Mouse (Mus musculus) bone marrow, adult 2 months (tissue): ENCODE measurements around the gene Strbp. TPM values are rescaled to one million over a fixed set of nuclear protein-coding genes. Genes with fewer than 3 reads are reported as not detected.
"Not testable (repeated sequence)": the region's sequence is repeated elsewhere in the genome, so short reads cannot be mapped to it uniquely, and the experiment has no call there.

Source experiments
- H3K27ac ChIP-seq: fragments of 200-500 bp; 2 replicates; pipeline ENCODE4 v1.5.1; 2012; ENCODE audit warnings: low read depth, mild to moderate bottlenecking, control low read depth, inconsistent platforms, low read length; ENCODE audit not compliant: control insufficient read depth, poor library complexity, insufficient read depth
- H3K4me1 ChIP-seq: fragments of 200-500 bp; 2 replicates; pipeline ENCODE4 v1.6.1; 2011; ENCODE audit warnings: low read length; ENCODE audit not compliant: control insufficient read depth, insufficient read depth
- H3K4me3 ChIP-seq: fragments of 200-500 bp; replicated peaks from 2 replicates; pipeline ENCODE3; 2011; ENCODE audit warnings: mild to moderate bottlenecking, low read depth, low read length, control low read depth; ENCODE audit not compliant: control insufficient read depth
- CTCF ChIP-seq: fragments of 200-500 bp; IDR thresholded peaks from 2 replicates; pipeline ENCODE4 v1.5.1; 2011; ENCODE audit warnings: low read length, control low read depth; ENCODE audit not compliant: control insufficient read depth, insufficient read depth
- POLR2A ChIP-seq: fragments of 200-500 bp; IDR thresholded peaks from 2 replicates; pipeline ENCODE4 v1.6.1; 2011; ENCODE audit warnings: low read depth, mild to moderate bottlenecking, control low read depth, low read length, borderline replicate concordance; ENCODE audit not compliant: control insufficient read depth
- WGBS: fragments of 180-500 bp; shearing (Covaris S2); methylation state at CpG from one replicate; pipeline ENCODE4 v1.1.7; 2018; 5-methylcytosine and 5-hydroxymethylcytosine counted together
- polyA plus RNA-seq: library from polyadenylated mRNA; stranded (reverse); fragments of >200 nt; gene quantifications from 2 replicates; pipeline ENCODE4 v1.2.4, GENCODE M21; 2011; ENCODE audit warnings: low replicate concordance; ENCODE audit not compliant: missing spikeins, insufficient read depth, insufficient read length

Gene Strbp
- polyA plus RNA-seq, 1 experiment, result 28.3 TPM

GRCm38 (mm10) chr2:37527587-37527986 is 176.1 kb downstream of the Strbp start:
- H3K4me3 ChIP-seq, result no peak overlapping the region
- TF ChIP-seq POLR2A, result no peak
- no peak for TF ChIP-seq CTCF
- H3K27ac ChIP-seq, result no peak overlapping the region
- H3K4me1 ChIP-seq, result no peaks in the 10 kb centered on the region

- no peak overlapping the region for H3K27ac ChIP-seq
- no peak overlapping the region for H3K4me3 ChIP-seq
- TF ChIP-seq POLR2A (no peak), CTCF (no peak)
- H3K4me1 ChIP-seq, result no peaks in the 10 kb centered on the region
- WGBS, result 90% methylated on average over 1 of the region's 1 CpGs
Observed at GRCm38 (mm10) chr2:37519286-37519640, 184.4 kb downstream of the Strbp start.

- H3K4me1 ChIP-seq, result no peaks in the 10 kb centered on the region
- H3K27ac ChIP-seq, result no peak overlapping the region
- no peak overlapping the region for H3K4me3 ChIP-seq
- 87% methylated on average over 4 of the region's 4 CpGs for WGBS
- TF ChIP-seq CTCF, result no peak
- no peak for TF ChIP-seq POLR2A
Observed at GRCm38 (mm10) chr2:37518561-37519285, 184.9 kb downstream of the Strbp start.

- H3K4me3 ChIP-seq, result no peak overlapping the region
- TF ChIP-seq CTCF (no peak), POLR2A (no peak)
- no peak overlapping the region for H3K27ac ChIP-seq
- WGBS, result 77% methylated on average over 4 of the region's 4 CpGs
- H3K4me1 ChIP-seq, result no peaks in the 10 kb centered on the region
Observed at GRCm38 (mm10) chr2:37516922-37517462, 186.7 kb downstream of the Strbp start.

GRCm38 (mm10) chr2:37516030-37516710 is 187.5 kb downstream of the Strbp start, which contains the start of gene Gpr21:
Gpr21 (plus strand) TSS chr2:37516332.
- TF ChIP-seq CTCF (no peak), POLR2A (no peak)
- Histone ChIP-seq H3K4me3 (no peak within 1 kb of the TSS), H3K27ac (no peak within 1 kb of the TSS), H3K4me1 (no peaks in the 10 kb centered on the region)
- 77% methylated on average over 11 of the region's 11 CpGs for WGBS

- WGBS, result 90% methylated on average over 4 of the region's 4 CpGs
Observed at GRCm38 (mm10) chr2:37511134-37511901, 192.3 kb downstream of the Strbp start.

GRCm38 (mm10) chr2:37505856-37506255 is 197.8 kb downstream of the Strbp start:
- H3K4me3 ChIP-seq, H3K27ac ChIP-seq, H3K4me1 ChIP-seq: not testable (repeated sequence)
- WGBS, result 62% methylated on average over 2 of the region's 2 CpGs

More at GRCm38 (mm10) chr2:37511134-37511901, 192.3 kb downstream of the Strbp start:
- TF ChIP-seq CTCF (no peak), POLR2A (no peak)
- Histone ChIP-seq H3K27ac (no peak overlapping the region), H3K4me3 (no peak overlapping the region), H3K4me1 (no peaks in the 10 kb centered on the region)

GRCm38 (mm10) chr2:37497321-37497720 is 206.3 kb downstream of the Strbp start:
- Histone ChIP-seq H3K27ac (no peak overlapping the region), H3K4me1 (no peaks in the 10 kb centered on the region), H3K4me3 (no peak overlapping the region)
- 94% methylated on average over 4 of the region's 4 CpGs for WGBS
- no peak for TF ChIP-seq POLR2A
- no peak for TF ChIP-seq CTCF
